Mouse (Mus musculus): ENCODE results near the gene Snx9. TPM values are rescaled to one million over a fixed set of nuclear protein-coding genes. Genes with fewer than 3 reads are reported as not detected.
A peak's percentile ranks its signal among the peaks of the same experiment; 100 is the strongest.

The Snx9 gene
- polyA plus RNA-seq, 1 experiment, result 66.3 TPM

- H3K4me3 ChIP-seq (ENCODE audit: low read depth, low read length), result peak overlapping the region; percentile 49
- no peaks in the 10 kb centered on the region for H3K27me3 ChIP-seq (ENCODE audit: control insufficient read depth, insufficient read depth, low read length)
- H3K27ac ChIP-seq (ENCODE audit: insufficient read depth, low read depth, low read length), result peak overlapping the region; percentile 98
- peaks cover 25% of the 10 kb centered on the region for H3K4me1 ChIP-seq (ENCODE audit: control insufficient read depth, insufficient read depth, insufficient read length, low read length)
- 0 out of 2 replicates have a peak, but pooled peaks cover 2% of the 10 kb centered on the region for H3K36me3 ChIP-seq (ENCODE audit: control insufficient read depth, insufficient read depth, low read length)
- 24% methylated on average over 9 of the region's 9 CpGs for WGBS
- TF ChIP-seq POLR2A (IDR thresholded peaks at IDR 0.05; ENCODE audit: low read depth, low read length), result peak; percentile 61; the same call in 1 of the 2 replicates
- no peak for TF ChIP-seq CTCF (IDR thresholded peaks at IDR 0.05; ENCODE audit: extremely low read depth, insufficient read length, insufficient replicate concordance, low read depth, low read length)
Observed at GRCm38 (mm10) chr17:5842988-5843640, 2.0 kb downstream of the Snx9 start.

GRCm38 (mm10) chr17:5843641-5843990 lies 2.5 kb downstream of the Snx9 start:
- 0 out of 2 replicates have a peak, but pooled peaks cover 2% of the 10 kb centered on the region for H3K36me3 ChIP-seq (ENCODE audit: control insufficient read depth, insufficient read depth, low read length)
- peaks cover 26% of the 10 kb centered on the region for H3K4me1 ChIP-seq (ENCODE audit: control insufficient read depth, insufficient read depth, insufficient read length, low read length)
- WGBS, result 83% methylated on average over 7 of the region's 7 CpGs
- H3K27ac ChIP-seq (ENCODE audit: insufficient read depth, low read depth, low read length), result peak overlapping the region; percentile 98; the same call in 1 of the 2 replicates
- TF ChIP-seq POLR2A (IDR thresholded peaks at IDR 0.05; ENCODE audit: low read depth, low read length) (no peak), CTCF (IDR thresholded peaks at IDR 0.05; ENCODE audit: extremely low read depth, insufficient read length, insufficient replicate concordance, low read depth, low read length) (no peak)
- no peak overlapping the region for H3K4me3 ChIP-seq (ENCODE audit: low read depth, low read length)
- no peaks in the 10 kb centered on the region for H3K27me3 ChIP-seq (ENCODE audit: control insufficient read depth, insufficient read depth, low read length)

- 0 out of 2 replicates have a peak, but pooled peaks cover 2% of the 10 kb centered on the region for H3K36me3 ChIP-seq (ENCODE audit: control insufficient read depth, insufficient read depth, low read length)
- peaks cover 31% of the 10 kb centered on the region for H3K4me1 ChIP-seq (ENCODE audit: control insufficient read depth, insufficient read depth, insufficient read length, low read length)
- TF ChIP-seq CTCF (IDR thresholded peaks at IDR 0.05; ENCODE audit: extremely low read depth, insufficient read length, insufficient replicate concordance, low read depth, low read length) (no peak), POLR2A (IDR thresholded peaks at IDR 0.05; ENCODE audit: low read depth, low read length) (no peak)
- WGBS, result 70% methylated on average over 4 of the region's 4 CpGs
- H3K27me3 ChIP-seq (ENCODE audit: control insufficient read depth, insufficient read depth, low read length), result no peaks in the 10 kb centered on the region
- peak overlapping the region; percentile 53 for H3K27ac ChIP-seq (ENCODE audit: insufficient read depth, low read depth, low read length)
- no peak overlapping the region for H3K4me3 ChIP-seq (ENCODE audit: low read depth, low read length)
Observed at GRCm38 (mm10) chr17:5845376-5845775, 4.2 kb downstream of the Snx9 start.

GRCm38 (mm10) chr17:5846101-5846500 lies 5.0 kb downstream of the Snx9 start:
- WGBS, result 49% methylated on average over 8 of the region's 8 CpGs
- no peaks in the 10 kb centered on the region for H3K27me3 ChIP-seq (ENCODE audit: control insufficient read depth, insufficient read depth, low read length)
- TF ChIP-seq CTCF (IDR thresholded peaks at IDR 0.05; ENCODE audit: extremely low read depth, insufficient read length, insufficient replicate concordance, low read depth, low read length) (no peak), POLR2A (IDR thresholded peaks at IDR 0.05; ENCODE audit: low read depth, low read length) (no peak)
- no peak overlapping the region for H3K4me3 ChIP-seq (ENCODE audit: low read depth, low read length)
- peaks cover 31% of the 10 kb centered on the region; the same call in 1 of the 2 replicates for H3K4me1 ChIP-seq (ENCODE audit: control insufficient read depth, insufficient read depth, insufficient read length, low read length)
- 0 out of 2 replicates have a peak overlapping the region, but pooled peaks have one; percentile 13 for H3K27ac ChIP-seq (ENCODE audit: insufficient read depth, low read depth, low read length)
- H3K36me3 ChIP-seq (ENCODE audit: control insufficient read depth, insufficient read depth, low read length), result peaks cover 3% of the 10 kb centered on the region; the same call in 1 of the 2 replicates

- no peaks in the 10 kb centered on the region for H3K27me3 ChIP-seq (ENCODE audit: control insufficient read depth, insufficient read depth, low read length)
- peaks cover 3% of the 10 kb centered on the region for H3K36me3 ChIP-seq (ENCODE audit: control insufficient read depth, insufficient read depth, low read length)
- WGBS, result 48% methylated on average over 10 of the region's 10 CpGs
- peak overlapping the region; percentile 63 for H3K4me3 ChIP-seq (ENCODE audit: low read depth, low read length)
- peak overlapping the region; percentile 92 for H3K27ac ChIP-seq (ENCODE audit: insufficient read depth, low read depth, low read length)
- no peak for TF ChIP-seq CTCF (IDR thresholded peaks at IDR 0.05; ENCODE audit: extremely low read depth, insufficient read length, insufficient replicate concordance, low read depth, low read length)
- H3K4me1 ChIP-seq (ENCODE audit: control insufficient read depth, insufficient read depth, insufficient read length, low read length), result peaks cover 25% of the 10 kb centered on the region
Observed at GRCm38 (mm10) chr17:5848706-5849415, 7.7 kb downstream of the Snx9 start.

GRCm38 (mm10) chr17:5849421-5849910 lies 8.3 kb downstream of the Snx9 start:
- H3K27me3 ChIP-seq (ENCODE audit: control insufficient read depth, insufficient read depth, low read length), result no peaks in the 10 kb centered on the region

GRCm38 (mm10) chr17:5850031-5850430 lies 8.9 kb downstream of the Snx9 start:
- Histone ChIP-seq H3K4me1 (ENCODE audit: control insufficient read depth, insufficient read depth, insufficient read length, low read length) (peaks cover 23% of the 10 kb centered on the region), H3K27ac (ENCODE audit: insufficient read depth, low read depth, low read length) (no peak overlapping the region), H3K36me3 (ENCODE audit: control insufficient read depth, insufficient read depth, low read length) (peaks cover 8% of the 10 kb centered on the region), H3K27me3 (ENCODE audit: control insufficient read depth, insufficient read depth, low read length) (no peaks in the 10 kb centered on the region), H3K4me3 (ENCODE audit: low read depth, low read length) (no peak overlapping the region)
- 94% methylated on average over 3 of the region's 3 CpGs for WGBS
- TF ChIP-seq POLR2A (IDR thresholded peaks at IDR 0.05; ENCODE audit: low read depth, low read length) (no peak), CTCF (IDR thresholded peaks at IDR 0.05; ENCODE audit: extremely low read depth, insufficient read length, insufficient replicate concordance, low read depth, low read length) (no peak)

More at GRCm38 (mm10) chr17:5849421-5849910, 8.3 kb downstream of the Snx9 start:
- TF ChIP-seq CTCF (IDR thresholded peaks at IDR 0.05; ENCODE audit: extremely low read depth, insufficient read length, insufficient replicate concordance, low read depth, low read length) (no peak), POLR2A (IDR thresholded peaks at IDR 0.05; ENCODE audit: low read depth, low read length) (no peak)
- Histone ChIP-seq H3K27ac (ENCODE audit: insufficient read depth, low read depth, low read length) (peak overlapping the region; percentile 92), H3K4me1 (ENCODE audit: control insufficient read depth, insufficient read depth, insufficient read length, low read length) (peaks cover 27% of the 10 kb centered on the region), H3K36me3 (ENCODE audit: control insufficient read depth, insufficient read depth, low read length) (peaks cover 6% of the 10 kb centered on the region), H3K4me3 (ENCODE audit: low read depth, low read length) (peak overlapping the region; percentile 63)
- 5% methylated on average over 18 of the region's 18 CpGs for WGBS
